Mouse (Mus musculus): ENCODE results near the gene Qrsl1. TPM values are rescaled to one million over a fixed set of nuclear protein-coding genes. Genes with fewer than 3 reads are reported as not detected.

Gene Qrsl1
- polyA plus RNA-seq, 1 experiment, result 12.4 TPM

- Histone ChIP-seq H3K4me1 (ENCODE audit: control insufficient read depth, insufficient read depth, insufficient read length, low read length) (no peaks in the 10 kb centered on the region), H3K4me3 (ENCODE audit: insufficient read depth, low read depth, low read length) (peak overlapping the region; percentile 73), H3K27ac (replicated peaks; ENCODE audit: low read depth, low read length) (peak overlapping the region; percentile 93)
These were observed 518 bp downstream of the Qrsl1 start for GRCm38 (mm10) chr10:43900883-43901570.

GRCm38 (mm10) chr10:43898276-43898675, 3.3 kb downstream of the Qrsl1 start:
- Histone ChIP-seq H3K4me1 (ENCODE audit: control insufficient read depth, insufficient read depth, insufficient read length, low read length) (no peaks in the 10 kb centered on the region), H3K27ac (replicated peaks; ENCODE audit: low read depth, low read length) (no peak overlapping the region), H3K4me3 (ENCODE audit: insufficient read depth, low read depth, low read length) (no peak overlapping the region)

- Histone ChIP-seq H3K4me1 (ENCODE audit: control insufficient read depth, insufficient read depth, insufficient read length, low read length) (no peaks in the 10 kb centered on the region), H3K4me3 (ENCODE audit: insufficient read depth, low read depth, low read length) (no peak overlapping the region), H3K27ac (replicated peaks; ENCODE audit: low read depth, low read length) (no peak overlapping the region)
These were observed 5.5 kb downstream of the Qrsl1 start for GRCm38 (mm10) chr10:43896065-43896464.

GRCm38 (mm10) chr10:43892971-43893370, 8.6 kb downstream of the Qrsl1 start:
- Histone ChIP-seq H3K4me3 (ENCODE audit: insufficient read depth, low read depth, low read length) (no peak overlapping the region), H3K27ac (replicated peaks; ENCODE audit: low read depth, low read length) (no peak overlapping the region)

GRCm38 (mm10) chr10:43888976-43889375, 12.6 kb downstream of the Qrsl1 start:
- Histone ChIP-seq H3K4me3 (ENCODE audit: insufficient read depth, low read depth, low read length) (no peak overlapping the region), H3K27ac (replicated peaks; ENCODE audit: low read depth, low read length) (no peak overlapping the region), H3K4me1 (ENCODE audit: control insufficient read depth, insufficient read depth, insufficient read length, low read length) (no peaks in the 10 kb centered on the region)

More at GRCm38 (mm10) chr10:43892971-43893370, 8.6 kb downstream of the Qrsl1 start:
- H3K4me1 ChIP-seq (ENCODE audit: control insufficient read depth, insufficient read depth, insufficient read length, low read length), result no peaks in the 10 kb centered on the region

- H3K27ac ChIP-seq (replicated peaks; ENCODE audit: low read depth, low read length), result no peak overlapping the region
- no peaks in the 10 kb centered on the region for H3K4me1 ChIP-seq (ENCODE audit: control insufficient read depth, insufficient read depth, insufficient read length, low read length)
- H3K4me3 ChIP-seq (ENCODE audit: insufficient read depth, low read depth, low read length), result no peak overlapping the region
These were observed 13.9 kb downstream of the Qrsl1 start for GRCm38 (mm10) chr10:43887676-43888075.

GRCm38 (mm10) chr10:43871458-43871857, 30.1 kb downstream of the Qrsl1 start:
- no peak overlapping the region for H3K27ac ChIP-seq (replicated peaks; ENCODE audit: low read depth, low read length)
- no peaks in the 10 kb centered on the region for H3K4me1 ChIP-seq (ENCODE audit: control insufficient read depth, insufficient read depth, insufficient read length, low read length)
- H3K4me3 ChIP-seq (ENCODE audit: insufficient read depth, low read depth, low read length), result no peak overlapping the region

- Histone ChIP-seq H3K4me1 (ENCODE audit: control insufficient read depth, insufficient read depth, insufficient read length, low read length) (no peaks in the 10 kb centered on the region), H3K27ac (replicated peaks; ENCODE audit: low read depth, low read length) (no peak overlapping the region), H3K4me3 (ENCODE audit: insufficient read depth, low read depth, low read length) (no peak overlapping the region)
These were observed 30.8 kb downstream of the Qrsl1 start for GRCm38 (mm10) chr10:43870752-43871151.

GRCm38 (mm10) chr10:43856351-43856750, 45.2 kb downstream of the Qrsl1 start:
- Histone ChIP-seq H3K4me1 (ENCODE audit: control insufficient read depth, insufficient read depth, insufficient read length, low read length) (no peaks in the 10 kb centered on the region), H3K27ac (replicated peaks; ENCODE audit: low read depth, low read length) (no peak overlapping the region), H3K4me3 (ENCODE audit: insufficient read depth, low read depth, low read length) (no peak overlapping the region)

GRCm38 (mm10) chr10:43855916-43856315, 45.6 kb downstream of the Qrsl1 start:
- no peak overlapping the region for H3K27ac ChIP-seq (replicated peaks; ENCODE audit: low read depth, low read length)
- H3K4me1 ChIP-seq (ENCODE audit: control insufficient read depth, insufficient read depth, insufficient read length, low read length), result no peaks in the 10 kb centered on the region
- H3K4me3 ChIP-seq (ENCODE audit: insufficient read depth, low read depth, low read length), result no peak overlapping the region

GRCm38 (mm10) chr10:43851898-43852297, 49.6 kb downstream of the Qrsl1 start:
- H3K27ac ChIP-seq (replicated peaks; ENCODE audit: low read depth, low read length), result no peak overlapping the region
- no peaks in the 10 kb centered on the region for H3K4me1 ChIP-seq (ENCODE audit: control insufficient read depth, insufficient read depth, insufficient read length, low read length)
- H3K4me3 ChIP-seq (ENCODE audit: insufficient read depth, low read depth, low read length), result no peak overlapping the region

- H3K4me1 ChIP-seq (ENCODE audit: control insufficient read depth, insufficient read depth, insufficient read length, low read length), result no peaks in the 10 kb centered on the region
- no peak overlapping the region for H3K27ac ChIP-seq (replicated peaks; ENCODE audit: low read depth, low read length)
- no peak overlapping the region for H3K4me3 ChIP-seq (ENCODE audit: insufficient read depth, low read depth, low read length)
These were observed 52.1 kb downstream of the Qrsl1 start for GRCm38 (mm10) chr10:43849478-43849877.

- no peaks in the 10 kb centered on the region for H3K4me1 ChIP-seq (ENCODE audit: control insufficient read depth, insufficient read depth, insufficient read length, low read length)
- no peak overlapping the region for H3K27ac ChIP-seq (replicated peaks; ENCODE audit: low read depth, low read length)
- no peak overlapping the region for H3K4me3 ChIP-seq (ENCODE audit: insufficient read depth, low read depth, low read length)
These were observed 55.4 kb downstream of the Qrsl1 start for GRCm38 (mm10) chr10:43846141-43846622.

GRCm38 (mm10) chr10:43845442-43845841, 56.1 kb downstream of the Qrsl1 start:
- Histone ChIP-seq H3K27ac (replicated peaks; ENCODE audit: low read depth, low read length) (no peak overlapping the region), H3K4me3 (ENCODE audit: insufficient read depth, low read depth, low read length) (no peak overlapping the region), H3K4me1 (ENCODE audit: control insufficient read depth, insufficient read depth, insufficient read length, low read length) (no peaks in the 10 kb centered on the region)

GRCm38 (mm10) chr10:43841441-43841840, 60.1 kb downstream of the Qrsl1 start:
- Histone ChIP-seq H3K27ac (replicated peaks; ENCODE audit: low read depth, low read length) (no peak overlapping the region), H3K4me1 (ENCODE audit: control insufficient read depth, insufficient read depth, insufficient read length, low read length) (no peaks in the 10 kb centered on the region), H3K4me3 (ENCODE audit: insufficient read depth, low read depth, low read length) (no peak overlapping the region)

GRCm38 (mm10) chr10:43832868-43833267, 68.7 kb downstream of the Qrsl1 start:
- Histone ChIP-seq H3K4me1 (ENCODE audit: control insufficient read depth, insufficient read depth, insufficient read length, low read length) (no peaks in the 10 kb centered on the region), H3K4me3 (ENCODE audit: insufficient read depth, low read depth, low read length) (no peak overlapping the region), H3K27ac (replicated peaks; ENCODE audit: low read depth, low read length) (no peak overlapping the region)
